8 mouse cellular contexts compared by ENCODE assay signal in the genomic region with DNA sequence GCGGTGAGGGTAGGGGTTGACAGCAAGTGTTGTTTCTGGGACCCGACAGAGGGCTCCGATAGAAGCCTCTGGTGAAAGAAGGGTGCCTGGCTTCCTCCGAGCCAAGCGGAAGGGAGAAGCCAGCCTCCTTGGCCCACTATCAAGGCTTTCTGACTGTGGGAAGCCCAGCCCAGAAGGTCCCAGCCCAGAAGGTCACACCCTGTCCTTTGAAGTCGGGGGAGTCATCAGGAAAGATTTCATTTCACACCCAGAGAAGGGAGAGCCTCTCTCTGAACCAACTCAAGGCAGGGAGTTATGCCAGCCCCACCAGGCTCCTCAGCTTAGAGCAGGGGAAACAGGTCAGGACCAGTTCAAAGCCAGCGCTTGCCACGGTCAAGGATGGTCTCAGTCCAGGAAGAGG.
DNase-seq lines count a peak whose midpoint lies in the region; ATAC-seq and TF ChIP-seq lines count a peak whose summit lies in the region.

No protein-coding gene starts in this region.

- H3K4me2 ChIP-seq in midbrain, postnatal 0 days (ENCODE audit: low read depth, low read length, poor library complexity, severe bottlenecking) = no peak overlapping the region
- H3K4me2 ChIP-seq in midbrain, embryonic 14.5 days (ENCODE audit: low read length) = no peak overlapping the region

- no peaks in the 10 kb centered on the region for H3K9me3 ChIP-seq in midbrain, postnatal 0 days (ENCODE audit: low read length)
- H3K9me3 ChIP-seq in midbrain, embryonic 14.5 days (ENCODE audit: control insufficient read depth, low read length) = no peaks in the 10 kb centered on the region

- WGBS in midbrain, postnatal 0 days = 86% methylated on average over 8 of the region's 8 CpGs
- WGBS in midbrain, embryonic 14.5 days = 91% methylated on average over 8 of the region's 8 CpGs

- DNase-seq in midbrain, postnatal 0 days (ENCODE audit: low spot score) = no peak
- no peak for DNase-seq in midbrain, embryonic 14.5 days
- peak; percentile 55 to 71 for DNase-seq in gastrocnemius, adult 8-10 months (ENCODE audit: low spot score in 2 of 2)
- DNase-seq in kidney, postnatal 10 days = peak; percentile 77
- DNase-seq in testis, postnatal 10 days (ENCODE audit: low spot score) = peak; percentile 82
- DNase-seq in spleen, adult 18-20 months = no peak
- no peak for DNase-seq in retina, embryonic 14.5 days (ENCODE audit: low spot score)

- no peak overlapping the region for H3K4me3 ChIP-seq in midbrain, postnatal 0 days (ENCODE audit: low read depth, low read length)
- H3K4me3 ChIP-seq in midbrain, embryonic 14.5 days (replicated peaks; ENCODE audit: low read depth, low read length) = no peak overlapping the region

- peak overlapping the region; percentile 44; the same call in 1 of the 2 replicates for H3K27ac ChIP-seq in midbrain, postnatal 0 days (ENCODE audit: low read depth, low read length)
- no peak overlapping the region for H3K27ac ChIP-seq in midbrain, embryonic 14.5 days (replicated peaks; ENCODE audit: low read depth, low read length)

- no peaks in the 10 kb centered on the region for H3K27me3 ChIP-seq in midbrain, postnatal 0 days (ENCODE audit: insufficient read depth, low read length)
- no peaks in the 10 kb centered on the region for H3K27me3 ChIP-seq in midbrain, embryonic 14.5 days (ENCODE audit: control insufficient read depth, insufficient read depth, low read length)

- H3K36me3 ChIP-seq in midbrain, postnatal 0 days (ENCODE audit: insufficient read depth, low read length) = no peaks in the 10 kb centered on the region
- H3K36me3 ChIP-seq in midbrain, embryonic 14.5 days (ENCODE audit: control insufficient read depth, insufficient read depth, low read length) = no peaks in the 10 kb centered on the region

- no peak for ATAC-seq in midbrain, postnatal 0 days (ENCODE audit: low FRiP score)
- no peak for ATAC-seq in midbrain, embryonic 14.5 days (ENCODE audit: low FRiP score, low TSS enrichment)
- no peak for ATAC-seq in cerebellum, adult (ENCODE audit: insufficient number of reproducible peaks, low FRiP score, low TSS enrichment)

- no peak overlapping the region for H3K9ac ChIP-seq in midbrain, postnatal 0 days (replicated peaks; ENCODE audit: low read length, poor library complexity, severe bottlenecking)
- no peak overlapping the region for H3K9ac ChIP-seq in midbrain, embryonic 14.5 days (replicated peaks; ENCODE audit: low read length)

- no peaks in the 10 kb centered on the region for H3K4me1 ChIP-seq in midbrain, postnatal 0 days (ENCODE audit: insufficient read depth, low read length)
- no peaks in the 10 kb centered on the region for H3K4me1 ChIP-seq in midbrain, embryonic 14.5 days (ENCODE audit: control insufficient read depth, insufficient read depth, low read length)

- TF ChIP-seq CTCF in midbrain, postnatal 0 days (IDR thresholded peaks at IDR 0.05) = no peak

Comparison
In these comparisons a context has a peak if more than half of its experiments do, and no peak if none do; other contexts are left out.
1. DNase-seq: peak in gastrocnemius, adult 8-10 months (2 of 2), kidney, postnatal 10 days (single experiment) and testis, postnatal 10 days (single experiment); none in midbrain, postnatal 0 days (single experiment), midbrain, embryonic 14.5 days (single experiment), spleen, adult 18-20 months (0 of 2) and retina, embryonic 14.5 days (single experiment).